Mouse (Mus musculus) lung, embryonic 14.5 days (tissue): Measurements from ENCODE around the gene Pawr. TPM values are rescaled to one million over a fixed set of nuclear protein-coding genes. Genes with fewer than 3 reads are reported as not detected.

Experiments used
- ATAC-seq: fragments of 200-750 bp; cut with Nextera tagmentation; 2 replicates; pipeline ENCODE4 v1.8.0; 2017; ENCODE audit warnings: mild to moderate bottlenecking, moderate TSS enrichment, moderate library complexity; ENCODE audit not compliant: insufficient read depth
- DNase-seq: peaks from one replicate; pipeline ENCODE4 v3.0.0-alpha.2; 2015
- H3K27ac ChIP-seq: fragments of 300-500 bp; sonication (generic); 2 replicates; pipeline ENCODE4 v1.5.1; 2014; ENCODE audit warnings: low read depth, mild to moderate bottlenecking, moderate library complexity
- H3K27me3 ChIP-seq: fragments of 300-500 bp; sonication (generic); 2 replicates; pipeline ENCODE4 v1.6.1; 2014; ENCODE audit warnings: low read length, control low read depth; ENCODE audit not compliant: insufficient read depth
- H3K36me3 ChIP-seq: fragments of 300-500 bp; sonication (generic); 2 replicates; pipeline ENCODE4 v1.6.1; 2014; ENCODE audit warnings: control low read depth; ENCODE audit not compliant: insufficient read depth
- H3K4me1 ChIP-seq: fragments of 300-500 bp; sonication (generic); 2 replicates; pipeline ENCODE4 v1.6.1; 2014; ENCODE audit warnings: antibody characterized with exemption, control low read depth; ENCODE audit not compliant: insufficient read depth
- H3K4me2 ChIP-seq: fragments of 300-500 bp; sonication (generic); 2 replicates; pipeline ENCODE4 v1.6.1; 2014; ENCODE audit warnings: mild to moderate bottlenecking
- H3K4me3 ChIP-seq: fragments of 300-500 bp; sonication (generic); 2 replicates; pipeline ENCODE4 v1.5.1; 2014; ENCODE audit warnings: low read depth, low read length
- H3K9ac ChIP-seq: fragments of 300-500 bp; sonication (generic); 2 replicates; pipeline ENCODE4 v1.6.1; 2014
- H3K9me3 ChIP-seq: fragments of 300-500 bp; sonication (generic); 2 replicates; pipeline ENCODE4 v1.6.1; 2016; ENCODE audit warnings: low read depth, low read length, control low read depth
- CTCF ChIP-seq: IDR thresholded peaks from 2 replicates; pipeline ENCODE4 v1.5.1; 2016; ENCODE audit warnings: antibody characterized with exemption, low read depth
- WGBS: fragments of 180-500 bp; shearing (Covaris S2); extraction: QIAGEN DNeasy Blood & Tissue Kit; methylation state at CpG from one replicate; pipeline ENCODE4 v1.1.7; 2014; 5-methylcytosine and 5-hydroxymethylcytosine counted together
- polyA plus RNA-seq: library from polyadenylated mRNA; unstranded; fragments of >200 nt; fragmentation: Nextera tagmentation; extraction: Ambion mirVana; gene quantifications from 2 replicates; pipeline ENCODE4 v1.2.1, GENCODE M21; 2014

Pawr gene
- polyA plus RNA-seq, 1 experiment from 2014 or later: 27.4 TPM

GRCm38 (mm10) chr10:108388410-108388915, 56.5 kb downstream of the Pawr start:
- Histone ChIP-seq H3K36me3 (peaks cover 12% of the 10 kb centered on the region; the same call in 1 of the 2 replicates), H3K9me3 (no peaks in the 10 kb centered on the region; the same call in 1 of the 2 replicates), H3K4me1 (peaks cover 18% of the 10 kb centered on the region), H3K27me3 (no peaks in the 10 kb centered on the region), H3K4me2 (peak overlapping the region; percentile 5; the same call in 1 of the 2 replicates), H3K9ac (no peak overlapping the region), H3K27ac (peak overlapping the region; percentile 42; the same call in 1 of the 2 replicates), H3K4me3 (no peak overlapping the region)
- TF ChIP-seq CTCF: no peak
- DNase-seq (no peak), ATAC-seq (no peak)
- WGBS: 65% methylated on average over 8 of the region's 8 CpGs

- Histone ChIP-seq H3K4me3 (no peak overlapping the region), H3K4me2 (peak overlapping the region; percentile 26), H3K27me3 (no peaks in the 10 kb centered on the region), H3K36me3 (peaks cover 4% of the 10 kb centered on the region; the same call in 1 of the 2 replicates), H3K9me3 (no peaks in the 10 kb centered on the region; the same call in 1 of the 2 replicates), H3K9ac (no peak overlapping the region), H3K4me1 (peaks cover 18% of the 10 kb centered on the region), H3K27ac (peak overlapping the region; percentile 55)
- ATAC-seq: peak; percentile 64
- 16% methylated on average over 5 of the region's 5 CpGs for WGBS
- no peak for TF ChIP-seq CTCF
- DNase-seq: peak; percentile 70
Measured at GRCm38 (mm10) chr10:108389178-108389926, 57.4 kb downstream of the Pawr start.

GRCm38 (mm10) chr10:108389927-108390287, 58.0 kb downstream of the Pawr start:
- H3K27ac ChIP-seq: peak overlapping the region; percentile 55

GRCm38 (mm10) chr10:108391370-108391902, 59.5 kb downstream of the Pawr start:
- no peak overlapping the region for H3K9ac ChIP-seq
- no peak for DNase-seq
- no peaks in the 10 kb centered on the region for H3K27me3 ChIP-seq
- no peak for TF ChIP-seq CTCF
- H3K4me2 ChIP-seq: no peak overlapping the region
- WGBS: 77% methylated on average over 15 of the region's 15 CpGs
- H3K27ac ChIP-seq: no peak overlapping the region
- H3K36me3 ChIP-seq: no peaks in the 10 kb centered on the region
- ATAC-seq: no peak
- H3K4me1 ChIP-seq: peaks cover 23% of the 10 kb centered on the region
- no peaks in the 10 kb centered on the region; the same call in 1 of the 2 replicates for H3K9me3 ChIP-seq
- H3K4me3 ChIP-seq: no peak overlapping the region

More at GRCm38 (mm10) chr10:108389927-108390287, 58.0 kb downstream of the Pawr start:
- peaks cover 22% of the 10 kb centered on the region for H3K4me1 ChIP-seq
- no peak for TF ChIP-seq CTCF
- H3K27me3 ChIP-seq: no peaks in the 10 kb centered on the region
- DNase-seq (peak; percentile 74), ATAC-seq (peak; percentile 62)
- no peaks in the 10 kb centered on the region; the same call in 1 of the 2 replicates for H3K9me3 ChIP-seq
- 10% methylated on average over 4 of the region's 4 CpGs for WGBS
- H3K36me3 ChIP-seq: no peaks in the 10 kb centered on the region
- H3K4me3 ChIP-seq: no peak overlapping the region
- H3K9ac ChIP-seq: no peak overlapping the region
- H3K4me2 ChIP-seq: peak overlapping the region; percentile 26; the same call in 1 of the 2 replicates

GRCm38 (mm10) chr10:108392151-108392550, 60.2 kb downstream of the Pawr start:
- 93% methylated on average over 10 of the region's 10 CpGs for WGBS
- no peak for ATAC-seq
- H3K27me3 ChIP-seq: no peaks in the 10 kb centered on the region
- H3K27ac ChIP-seq: no peak overlapping the region
- no peak for DNase-seq
- H3K4me1 ChIP-seq: peaks cover 23% of the 10 kb centered on the region
- no peaks in the 10 kb centered on the region; the same call in 1 of the 2 replicates for H3K9me3 ChIP-seq
- H3K9ac ChIP-seq: no peak overlapping the region
- H3K4me2 ChIP-seq: no peak overlapping the region
- H3K4me3 ChIP-seq: no peak overlapping the region
- H3K36me3 ChIP-seq: no peaks in the 10 kb centered on the region
- no peak for TF ChIP-seq CTCF

GRCm38 (mm10) chr10:108394306-108394705, 62.4 kb downstream of the Pawr start:
- peak; percentile 82 for DNase-seq
- WGBS: 17% methylated on average over 4 of the region's 4 CpGs
- H3K27ac ChIP-seq: no peak overlapping the region
- peak; percentile 71 for ATAC-seq
- no peak for TF ChIP-seq CTCF
- no peaks in the 10 kb centered on the region for H3K36me3 ChIP-seq
- H3K9me3 ChIP-seq: no peaks in the 10 kb centered on the region; the same call in 1 of the 2 replicates
- no peaks in the 10 kb centered on the region for H3K27me3 ChIP-seq
- H3K9ac ChIP-seq: no peak overlapping the region
- peak overlapping the region; percentile 16; the same call in 1 of the 2 replicates for H3K4me2 ChIP-seq
- no peak overlapping the region for H3K4me3 ChIP-seq
- H3K4me1 ChIP-seq: peaks cover 14% of the 10 kb centered on the region

GRCm38 (mm10) chr10:108395229-108395628, 63.3 kb downstream of the Pawr start:
- Histone ChIP-seq H3K36me3 (no peaks in the 10 kb centered on the region), H3K4me3 (no peak overlapping the region), H3K9me3 (no peaks in the 10 kb centered on the region; the same call in 1 of the 2 replicates), H3K4me1 (peaks cover 5% of the 10 kb centered on the region; the same call in 1 of the 2 replicates), H3K27ac (no peak overlapping the region), H3K27me3 (no peaks in the 10 kb centered on the region), H3K9ac (no peak overlapping the region), H3K4me2 (no peak overlapping the region)
- ATAC-seq (no peak), DNase-seq (no peak)
- WGBS: 57% methylated on average over 12 of the region's 12 CpGs
- TF ChIP-seq CTCF: no peak
